Comparison of ENCODE assay signal across 35 mouse cellular contexts in genomic region chr13:34629741-34630140, GRCm38 (mm10). TPM values are rescaled to one million over a fixed set of nuclear protein-coding genes. Genes with fewer than 3 reads are reported as not detected.
"Had no signal": no experiment of that assay in that cellular context is flagged by ENCODE, and none has a peak within 500 bp of the region (broad histone marks: within the 10 kb centered on the region; RNA-seq: fewer than 3 reads in every experiment).

No protein-coding gene starts in this region.

- H3K27ac ChIP-seq: heart, adult 2 months; heart, embryonic 10.5 days; heart, embryonic 13.5 days; heart, embryonic 15.5 days; hindbrain, embryonic 10.5 days; hindbrain, embryonic 12.5 days; hindbrain, embryonic 13.5 days; hindbrain, embryonic 14.5 days; hindbrain, embryonic 15.5 days; hindbrain, postnatal 0 days; intestine, embryonic 15.5 days; kidney, embryonic 15.5 days; kidney, postnatal 0 days; layer of hippocampus, adult 2 months had no signal

- H3K4me2 ChIP-seq: heart, embryonic 11.5 days; heart, embryonic 12.5 days; heart, embryonic 13.5 days; heart, embryonic 15.5 days; hindbrain, embryonic 12.5 days; hindbrain, embryonic 13.5 days; hindbrain, embryonic 14.5 days; hindbrain, embryonic 15.5 days; intestine, embryonic 15.5 days; kidney, embryonic 15.5 days had no signal

- H3K9me3 ChIP-seq: heart, embryonic 10.5 days; heart, embryonic 12.5 days; heart, embryonic 13.5 days; heart, embryonic 15.5 days; hindbrain, embryonic 10.5 days; hindbrain, embryonic 12.5 days; hindbrain, embryonic 13.5 days; hindbrain, embryonic 15.5 days; intestine, embryonic 15.5 days; kidney, embryonic 15.5 days had no signal

- H3K27me3 ChIP-seq: heart, embryonic 12.5 days; heart, embryonic 13.5 days; heart, embryonic 15.5 days; hindbrain, embryonic 12.5 days; hindbrain, embryonic 13.5 days; hindbrain, embryonic 15.5 days; intestine, embryonic 15.5 days; kidney, embryonic 15.5 days had no signal

- H3K9ac ChIP-seq: heart, embryonic 12.5 days; heart, embryonic 13.5 days; heart, embryonic 15.5 days; hindbrain, embryonic 12.5 days; hindbrain, embryonic 13.5 days; hindbrain, embryonic 14.5 days; hindbrain, embryonic 15.5 days; intestine, embryonic 15.5 days; kidney, embryonic 15.5 days had no signal

- DNase-seq: heart, adult 2 months; heart, postnatal 10 days; heart, postnatal 14 days; heart, postnatal 36 days; heart, postnatal 4 days; kidney, adult 11 months; kidney, adult 18-20 months; kidney, adult 2 months; kidney, adult 8-10 months; kidney, adult 9 months; kidney, postnatal 10 days; kidney, postnatal 14 days; kidney, postnatal 36 days; kidney, postnatal 4 days; layer of hippocampus, adult 9-11 months had no signal

- H3K4me3 ChIP-seq: heart, adult 2 months; heart, embryonic 10.5 days; heart, embryonic 12.5 days; heart, embryonic 13.5 days; heart, embryonic 15.5 days; hindbrain, embryonic 10.5 days; hindbrain, embryonic 12.5 days; hindbrain, embryonic 13.5 days; hindbrain, embryonic 15.5 days; intestine, embryonic 15.5 days; kidney, embryonic 15.5 days; layer of hippocampus, adult 2 months had no signal

- ATAC-seq: hindbrain, embryonic 16.5 days; hindbrain, postnatal 0 days; inflammation-experienced regulatory T-cells, adult 6 months; intestine, embryonic 15.5 days; intestine, embryonic 16.5 days; intestine, postnatal 0 days had no signal

- H3K36me3 ChIP-seq: heart, embryonic 15.5 days; hindbrain, embryonic 12.5 days; hindbrain, embryonic 13.5 days; hindbrain, embryonic 15.5 days; intestine, embryonic 15.5 days had no signal

- H3K4me1 ChIP-seq: heart, embryonic 10.5 days; heart, embryonic 12.5 days; heart, embryonic 13.5 days; heart, embryonic 15.5 days; hindbrain, embryonic 12.5 days; hindbrain, embryonic 13.5 days; hindbrain, embryonic 15.5 days; intestine, embryonic 15.5 days; kidney, embryonic 15.5 days had no signal

RNA-seq across cellular contexts. Expression of gene Pxdc1, which starts 23.5 kb away (rescaled TPM):
- total RNA-seq: hematopoietic stem cell, adult 5-6 weeks had no signal
